In genomic region chr5:38754950-38755349, GRCm38 (mm10) we compare ENCODE assay signal across 8 mouse cellular contexts.
DNase-seq lines count a peak whose midpoint lies in the region; ATAC-seq and TF ChIP-seq lines count a peak whose summit lies in the region.

No protein-coding gene starts in this region.

- no peaks in the 10 kb centered on the region for H3K9me3 ChIP-seq in embryonic facial prominence, embryonic 11.5 days (replicated peaks; ENCODE audit: control insufficient read depth, low read length)
- no peaks in the 10 kb centered on the region for H3K9me3 ChIP-seq in limb, embryonic 11.5 days (ENCODE audit: control insufficient read depth, low read length)

- intact Hi-C loops in left cerebral cortex, postnatal 4 days (cut with DNase I), result no loop called here

- 20% methylated on average over 3 of the region's 3 CpGs for WGBS in bone marrow, adult 2 months
- WGBS in embryonic facial prominence, embryonic 11.5 days, result 16% methylated on average over 3 of the region's 3 CpGs
- 15% methylated on average over 3 of the region's 3 CpGs for WGBS in limb, embryonic 11.5 days

- H3K36me3 ChIP-seq in embryonic facial prominence, embryonic 11.5 days (replicated peaks; ENCODE audit: control insufficient read depth, insufficient read depth, low read depth, low read length), result no peaks in the 10 kb centered on the region
- H3K36me3 ChIP-seq in limb, embryonic 11.5 days (ENCODE audit: control insufficient read depth, insufficient read depth, low read length), result no peaks in the 10 kb centered on the region

- H3K27ac ChIP-seq in bone marrow, adult 2 months (ENCODE audit: control insufficient read depth, insufficient read depth, low read depth, low read length, poor library complexity), result no peak overlapping the region
- H3K27ac ChIP-seq in embryonic facial prominence, embryonic 11.5 days (replicated peaks; ENCODE audit: low read depth, low read length), result no peak overlapping the region
- H3K27ac ChIP-seq in limb, embryonic 11.5 days (replicated peaks; ENCODE audit: low read depth, low read length), result no peak overlapping the region

- no peak overlapping the region for H3K4me2 ChIP-seq in embryonic facial prominence, embryonic 11.5 days (ENCODE audit: low read depth, low read length)
- H3K4me2 ChIP-seq in limb, embryonic 11.5 days (ENCODE audit: low read depth, severe bottlenecking), result no peak overlapping the region

- H3K9ac ChIP-seq in embryonic facial prominence, embryonic 11.5 days (replicated peaks; ENCODE audit: low read length), result no peak overlapping the region
- H3K9ac ChIP-seq in limb, embryonic 11.5 days (ENCODE audit: low read length), result no peak overlapping the region

- no peaks in the 10 kb centered on the region for H3K27me3 ChIP-seq in embryonic facial prominence, embryonic 11.5 days (ENCODE audit: control insufficient read depth, insufficient read depth, low read length)
- H3K27me3 ChIP-seq in limb, embryonic 11.5 days (ENCODE audit: control insufficient read depth, insufficient read depth, low read length), result no peaks in the 10 kb centered on the region

- peak; percentile 82 for TF ChIP-seq CTCF in bone marrow, adult 2 months (IDR thresholded peaks at IDR 0.05; ENCODE audit: control insufficient read depth, insufficient read depth, low read length)

- ATAC-seq in CD4-positive, CD25-positive, alpha-beta regulatory T cell, adult 4 months, result no peak
- ATAC-seq in embryonic facial prominence, embryonic 11.5 days (replicated peaks; ENCODE audit: insufficient number of reproducible peaks, low FRiP score, low TSS enrichment, low read depth), result 0 out of 2 replicates have a peak, but pooled peaks have one; percentile 62
- peak; percentile 65 for ATAC-seq in limb, embryonic 11.5 days (ENCODE audit: insufficient number of reproducible peaks, low FRiP score, low TSS enrichment, low read depth)

- H3K4me3 ChIP-seq in bone marrow, adult 2 months (replicated peaks; ENCODE audit: control insufficient read depth, low read depth, low read length), result no peak overlapping the region
- H3K4me3 ChIP-seq in embryonic facial prominence, embryonic 11.5 days (ENCODE audit: low read depth, low read length), result no peak overlapping the region
- no peak overlapping the region for H3K4me3 ChIP-seq in limb, embryonic 11.5 days (ENCODE audit: low read depth, low read length)

- peak; percentile 44 for DNase-seq in CD4-positive, CD25-positive, alpha-beta regulatory T cell, adult 2 months (ENCODE audit: low read depth, low spot score)
- DNase-seq in left cerebral cortex, postnatal 4 days, result peak; percentile 23
- DNase-seq in left cerebral cortex, adult 11 months (ENCODE audit: low spot score), result no peak
- peak; percentile 67 for DNase-seq in embryonic facial prominence, embryonic 11.5 days (ENCODE audit: low spot score)
- DNase-seq in limb, embryonic 11.5 days (ENCODE audit: low spot score), result peak; percentile 80
- peak; percentile 35 to 42 for DNase-seq in right cerebral cortex, adult 2 months (ENCODE audit: low spot score in 2 of 2)

- no peaks in the 10 kb centered on the region for H3K4me1 ChIP-seq in bone marrow, adult 2 months (ENCODE audit: control insufficient read depth, insufficient read depth, low read length)
- no peaks in the 10 kb centered on the region for H3K4me1 ChIP-seq in embryonic facial prominence, embryonic 11.5 days (ENCODE audit: control insufficient read depth, insufficient read depth, low read length)
- no peaks in the 10 kb centered on the region for H3K4me1 ChIP-seq in limb, embryonic 11.5 days (ENCODE audit: control insufficient read depth, insufficient read depth, low read length)

- TF ChIP-seq POLR2A in bone marrow, adult 2 months (IDR thresholded peaks at IDR 0.05; ENCODE audit: borderline replicate concordance, control insufficient read depth, low read depth, low read length), result no peak
